Mouse (Mus musculus): Measurements from ENCODE around the gene Adamts2.

DNA sequence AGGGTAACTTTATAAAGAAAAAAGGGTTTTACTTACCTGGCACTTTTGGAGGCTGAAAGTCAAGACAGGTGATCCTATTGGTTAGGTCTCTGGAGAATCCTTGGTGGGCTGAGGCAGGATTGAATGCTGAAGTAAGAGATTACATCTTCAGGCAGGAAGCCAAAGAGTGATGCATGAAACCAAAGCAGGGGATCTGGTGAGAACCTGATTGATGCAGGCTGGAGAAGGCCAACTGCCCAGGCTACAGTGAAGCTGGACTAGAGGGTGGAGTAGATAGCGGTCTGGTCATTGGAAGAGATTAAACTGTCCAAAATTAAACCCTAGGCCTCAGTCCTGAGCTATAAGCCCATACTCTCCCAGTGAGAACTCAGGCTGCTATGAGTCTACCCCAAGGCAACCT is 69.0 kb downstream of the Adamts2 start:
- no peak for TF ChIP-seq CTCF (IDR thresholded peaks at IDR 0.05; ENCODE audit: low read depth, low read length)
- TF ChIP-seq POLR2A (IDR thresholded peaks at IDR 0.05; ENCODE audit: extremely low read depth, insufficient read depth, low read length), result no peak
